Mouse (Mus musculus) cerebellum, adult 2 months (tissue): ENCODE measurements around the gene Tmem156.

Source experiments
- CTCF ChIP-seq: fragments of 200-500 bp; IDR thresholded peaks from 2 replicates; pipeline ENCODE4 v1.5.1; 2011; ENCODE audit warnings: low read depth, mild to moderate bottlenecking, control low read depth, low read length, moderate library complexity, borderline replicate concordance; ENCODE audit not compliant: insufficient read depth
- POLR2A ChIP-seq: fragments of 200-500 bp; IDR thresholded peaks from 2 replicates; pipeline ENCODE4 v1.6.1; 2011; ENCODE audit warnings: low read length, control low read depth, borderline replicate concordance; ENCODE audit not compliant: insufficient read depth

GRCm38 (mm10) chr5:65100002-65100401 lies 8.1 kb upstream of the Tmem156 start:
- TF ChIP-seq CTCF, result no peak
- TF ChIP-seq POLR2A, result no peak
